Mouse (Mus musculus) gastrocnemius, postnatal 10 days (tissue): ENCODE results near the gene Clpp. TPM values are rescaled to one million over a fixed set of nuclear protein-coding genes. Genes with fewer than 3 reads are reported as not detected.

Source experiments
- DNase-seq: peaks from one replicate; pipeline ENCODE4 v3.0.0; 2021; ENCODE audit warnings: mixed read lengths
- long read RNA-seq, 2 experiments: library from polyadenylated mRNA; stranded (forward); transcript quantifications; one replicate each; pipeline ENCODE4 v2.0.0; 2021
- total RNA-seq, 2 experiments: library from RNA; stranded (reverse); gene quantifications; 2 replicates each; pipeline ENCODE4 v1.2.3; 2021

Gene Clpp
- 10 to 100 TPM; 32.7 to 34.9 TPM for total RNA-seq
- long read RNA-seq, experiment 1, transcript Clpp-201 (6 exons, 983 nt): major isoform, 29 of 33 reads
- long read RNA-seq, experiment 1, partial matches to known transcripts: 3 of 33 reads
- long read RNA-seq, experiment 1, other reads (novel, unspliced or antisense): 0 of 33 reads
- long read RNA-seq, experiment 2, transcript Clpp-201 (6 exons, 983 nt): major isoform, 43 of 45 reads
- long read RNA-seq, experiment 2, partial matches to known transcripts: 0 of 45 reads
- long read RNA-seq, experiment 2, other reads (novel, unspliced or antisense): 2 of 45 reads

GRCm38 (mm10) chr17:56990115-56990746, at the start of gene Clpp:
TSS of gene Clpp (plus strand) at chr17:56990305.
- DNase-seq: peak; percentile 86

DNA sequence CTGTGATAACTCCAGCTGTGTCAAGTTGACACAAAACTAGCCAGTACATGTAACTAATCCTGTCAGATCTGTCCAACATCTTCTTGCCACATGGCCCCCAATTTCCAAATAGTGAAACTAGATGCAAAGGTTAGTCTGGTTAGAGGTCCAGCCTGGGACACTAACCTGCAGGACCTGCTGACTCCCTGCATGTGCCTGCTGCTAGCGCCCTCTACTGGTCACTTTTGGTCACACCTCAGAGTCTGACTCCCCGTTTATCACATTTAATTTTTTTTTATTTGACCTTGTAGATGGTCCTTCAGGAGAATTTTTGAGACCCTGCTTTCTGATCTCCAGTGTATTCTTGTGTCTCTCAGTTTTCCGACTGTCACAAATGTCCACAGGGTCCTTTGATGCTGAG, 39.2 kb upstream of the Clpp start:
- DNase-seq: peak; percentile 66

DNA sequence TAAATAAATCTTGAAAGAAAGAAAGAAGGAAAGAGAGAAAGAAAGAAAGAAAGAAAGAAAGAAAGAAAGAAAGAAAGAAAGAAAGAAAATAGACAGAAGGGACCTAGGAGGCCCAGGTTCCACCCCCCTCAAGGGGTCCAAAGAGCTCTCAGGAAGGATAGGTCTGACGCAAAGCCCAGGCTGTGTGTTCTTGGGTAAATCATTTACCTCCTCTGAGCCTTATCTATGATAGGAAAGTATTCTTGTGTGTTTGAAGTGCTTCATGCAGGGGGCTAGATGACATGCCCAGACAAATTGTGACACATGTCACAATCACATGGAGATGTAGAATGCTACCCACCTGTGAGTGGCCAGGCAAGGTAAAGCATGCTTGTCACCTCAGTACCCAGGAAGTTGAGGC, 37.5 kb upstream of the Clpp start:
- DNase-seq: no peak

DNA sequence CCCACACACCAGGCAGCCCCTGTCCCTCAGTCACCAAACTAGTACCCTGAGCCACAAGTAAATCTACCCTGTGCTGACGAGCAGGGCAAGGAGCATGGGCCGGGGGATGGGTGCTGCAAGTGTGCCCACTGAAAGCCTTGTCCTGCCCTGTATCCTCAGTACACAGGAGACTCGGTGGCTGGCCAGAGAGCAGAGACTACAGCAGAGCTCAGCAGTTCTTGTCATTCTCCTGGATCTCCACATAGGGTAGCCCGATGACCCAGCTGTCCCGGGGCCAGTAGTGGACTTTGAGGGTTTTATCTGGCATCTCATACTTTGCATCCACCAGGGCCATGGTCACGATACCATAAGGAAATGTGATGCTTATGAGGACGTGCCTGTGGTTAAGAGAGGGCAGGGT, 35.2 kb upstream of the Clpp start:
- no peak for DNase-seq

DNA sequence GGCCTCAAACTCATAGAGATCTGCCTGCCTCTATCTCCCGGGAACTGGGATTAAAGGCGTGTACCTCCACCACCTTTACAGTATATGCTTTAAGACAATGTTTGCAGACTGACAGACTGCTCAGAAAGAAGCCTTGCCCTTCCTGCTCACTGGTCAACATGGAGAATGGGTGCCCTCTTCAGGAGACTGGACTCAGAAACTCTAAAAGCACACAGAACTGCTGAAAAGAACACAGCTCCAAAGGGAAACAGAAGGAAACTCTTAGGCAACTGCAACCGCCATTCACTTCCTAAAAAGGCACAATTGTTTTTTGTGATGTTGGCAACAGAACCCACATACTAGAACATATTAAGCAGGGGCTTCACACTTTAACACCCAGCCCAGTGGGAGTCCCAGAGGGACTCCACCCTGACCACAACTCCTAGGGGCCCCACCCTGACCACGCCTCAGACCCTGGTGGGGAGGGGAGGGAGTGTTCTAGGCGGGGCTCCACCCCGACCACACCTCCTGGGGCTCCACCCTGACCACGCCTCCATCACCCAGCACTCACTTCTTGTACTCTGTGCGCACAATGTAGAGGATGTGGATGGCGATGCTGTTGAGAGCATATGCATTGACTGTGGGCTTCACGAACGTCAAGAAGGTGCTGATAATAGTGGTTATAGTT, 32.2 kb upstream of the Clpp start:
- DNase-seq: no peak

- no peak for DNase-seq
These were observed 31.4 kb upstream of the Clpp start for GRCm38 (mm10) chr17:56958667-56959066.

- DNase-seq: no peak
These were observed 28.2 kb upstream of the Clpp start for GRCm38 (mm10) chr17:56961880-56962279.

DNA sequence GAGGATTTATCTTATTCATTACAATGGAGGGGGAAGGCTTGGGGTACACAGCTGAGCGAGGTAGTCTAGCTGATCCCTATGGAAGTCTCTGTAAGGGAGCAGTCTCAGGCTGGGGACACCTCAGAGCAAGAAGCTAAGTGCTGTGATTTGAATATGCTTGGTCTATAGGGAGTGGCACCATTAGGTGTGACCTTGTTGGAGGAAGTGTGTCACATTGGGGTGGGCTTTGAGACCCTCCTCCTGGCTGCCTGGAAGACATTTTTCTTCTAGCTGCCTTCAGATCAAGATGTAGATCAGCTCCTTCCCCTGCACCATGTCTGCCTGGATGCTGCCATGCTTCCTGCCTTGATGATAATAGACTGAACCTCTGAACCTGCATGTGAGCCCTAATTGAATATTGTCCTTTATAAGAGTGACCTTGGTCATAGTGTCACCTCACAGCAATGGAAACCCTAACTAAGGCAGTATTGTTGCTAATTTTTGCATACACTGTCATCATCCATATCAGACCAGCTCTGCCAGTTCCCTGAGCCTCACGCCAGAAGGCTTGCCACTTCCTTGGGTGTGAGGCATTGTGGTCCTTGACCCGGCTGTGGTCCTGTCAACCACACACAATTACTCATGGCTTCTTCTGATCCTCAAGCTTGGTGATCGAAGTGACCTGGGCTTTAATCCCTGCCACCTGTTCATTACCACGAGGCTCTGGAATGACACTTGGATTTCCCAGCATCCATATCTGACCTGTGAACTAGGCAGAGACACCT, 27.3 kb upstream of the Clpp start:
- no peak for DNase-seq

GRCm38 (mm10) chr17:56963646-56964045, 26.5 kb upstream of the Clpp start:
- no peak for DNase-seq

- no peak for DNase-seq
These were observed 20.8 kb upstream of the Clpp start for GRCm38 (mm10) chr17:56969321-56969720.

GRCm38 (mm10) chr17:56970081-56970480, 20.0 kb upstream of the Clpp start:
- peak; percentile 0 for DNase-seq

DNA sequence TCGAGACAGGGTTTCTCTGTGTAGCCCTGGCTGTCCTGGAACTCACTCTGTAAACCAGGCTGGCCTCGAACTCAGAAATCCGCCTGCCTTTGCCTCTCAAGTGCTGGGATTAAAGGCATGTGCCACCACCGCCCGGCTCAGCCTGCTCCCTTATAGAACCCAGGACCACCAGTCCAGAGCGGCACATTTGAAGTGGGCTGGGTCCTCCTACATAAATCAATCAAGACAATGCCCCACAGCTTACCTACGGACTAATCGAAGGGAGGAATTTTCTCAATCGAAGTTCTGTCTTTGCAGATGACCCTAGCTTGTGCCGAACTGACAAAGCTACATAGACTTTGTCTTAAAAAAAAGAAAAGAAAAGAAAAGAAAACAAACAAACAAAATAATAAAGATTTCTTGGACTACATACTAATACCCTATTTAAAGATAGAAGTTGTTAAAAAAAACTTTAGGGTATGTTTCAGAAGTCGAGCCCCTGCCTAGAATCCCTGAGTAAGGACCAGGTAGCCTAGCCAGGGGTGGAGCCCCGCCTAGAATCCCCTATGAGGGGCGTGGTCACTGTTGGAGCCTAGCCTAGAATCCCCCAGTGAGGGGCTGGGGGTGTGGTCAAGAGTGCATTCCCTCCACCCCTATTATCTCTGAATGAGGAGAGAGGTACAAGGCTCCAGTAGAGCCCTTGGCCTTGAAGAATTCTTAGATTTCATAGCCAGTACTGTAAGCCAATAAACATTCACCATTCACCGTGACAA, 16.0 kb upstream of the Clpp start:
- no peak for DNase-seq

DNA sequence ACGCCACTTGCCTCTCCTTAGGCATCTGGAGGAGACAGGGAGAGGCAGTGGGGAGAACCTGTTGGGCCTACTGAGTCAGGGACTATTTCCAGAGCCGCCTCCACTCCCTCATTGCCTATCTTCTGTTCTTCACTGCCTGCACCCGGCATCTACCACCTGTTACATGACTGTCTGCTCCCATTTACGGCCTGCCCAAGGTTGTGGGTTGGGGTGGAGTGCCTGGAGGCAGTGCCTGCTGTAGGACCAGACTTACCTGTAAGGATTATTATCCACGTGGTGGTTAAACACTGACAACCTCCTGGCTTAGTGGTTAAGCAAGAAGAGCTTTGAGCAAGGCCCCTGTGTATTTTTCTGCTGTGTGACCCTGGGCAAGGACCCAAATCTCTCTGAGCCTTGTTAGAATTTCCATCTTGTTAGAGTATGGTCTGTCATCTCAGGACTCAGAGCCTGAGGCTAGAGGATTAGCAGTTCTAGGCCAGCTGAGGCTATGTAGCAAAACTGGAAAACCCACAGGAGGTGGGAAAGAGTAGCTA, 15.3 kb upstream of the Clpp start:
- no peak for DNase-seq

- DNase-seq: no peak
These were observed 14.7 kb upstream of the Clpp start for GRCm38 (mm10) chr17:56975391-56975790.

- no peak for DNase-seq
These were observed 13.3 kb upstream of the Clpp start for GRCm38 (mm10) chr17:56976531-56977390.

DNA sequence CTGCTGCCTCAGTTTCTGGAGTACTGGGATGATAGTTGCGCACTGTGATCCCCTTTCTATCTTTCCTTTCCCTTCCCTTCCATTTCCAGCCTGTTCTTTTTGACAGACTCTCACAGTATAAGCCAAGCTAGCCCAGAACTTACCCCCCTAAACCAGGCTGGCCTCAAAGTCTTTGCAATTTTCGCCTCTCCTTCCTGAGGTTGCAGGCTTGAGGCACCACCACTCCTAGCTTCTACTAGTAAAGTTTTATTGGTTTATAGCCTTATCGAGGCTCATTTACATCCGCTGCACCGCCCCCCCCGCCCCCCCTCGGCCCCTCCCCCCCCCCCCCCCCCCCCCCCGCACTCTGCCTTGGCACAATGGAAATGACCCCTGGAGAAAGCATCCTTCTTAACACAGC, 10.6 kb upstream of the Clpp start:
- DNase-seq: no peak

DNA sequence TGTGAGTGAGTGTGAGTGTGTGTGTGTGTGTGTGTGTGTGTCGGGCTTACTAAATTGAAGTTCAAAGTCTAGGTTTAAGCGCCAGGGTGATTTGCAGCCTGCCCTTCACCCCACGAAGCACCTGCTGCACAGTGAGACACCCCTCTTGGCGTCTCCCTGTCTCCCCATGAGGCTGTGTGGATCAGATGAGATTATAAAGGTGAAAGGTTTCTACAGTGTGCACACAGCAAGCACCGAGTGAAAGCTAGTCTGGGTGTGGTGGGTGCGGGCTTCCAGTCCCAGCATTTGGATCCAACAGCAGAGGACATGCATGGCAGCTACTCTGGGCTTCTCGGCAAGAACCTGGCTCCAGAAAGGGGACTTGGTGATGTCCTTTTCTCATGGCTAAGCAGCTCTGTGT, 9.1 kb upstream of the Clpp start:
- DNase-seq: no peak

DNA sequence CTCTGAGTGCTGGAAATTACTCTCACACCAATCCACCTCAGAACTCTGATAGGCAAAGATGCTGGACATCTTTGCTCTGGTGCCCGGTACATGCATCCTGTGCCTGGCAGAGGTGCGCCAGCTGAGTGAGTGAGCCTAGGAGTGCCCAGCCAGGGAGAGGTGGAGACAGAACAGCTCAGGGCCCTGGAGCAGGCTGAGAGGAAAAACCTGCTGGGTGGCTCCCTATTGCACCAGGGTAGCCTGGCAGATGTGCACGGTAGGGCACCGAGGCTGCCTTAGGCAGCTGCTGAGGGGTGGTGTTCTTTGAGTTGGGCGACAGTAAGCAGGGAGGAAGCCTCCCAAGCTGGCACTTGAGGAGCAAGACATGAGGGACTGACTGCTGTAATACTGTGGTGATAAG, 8.1 kb upstream of the Clpp start, which contains the start of gene Acer1:
TSS of gene Acer1 (minus strand) at position 114 of the 400 bp plus-strand sequence.
- no peak for DNase-seq

DNA sequence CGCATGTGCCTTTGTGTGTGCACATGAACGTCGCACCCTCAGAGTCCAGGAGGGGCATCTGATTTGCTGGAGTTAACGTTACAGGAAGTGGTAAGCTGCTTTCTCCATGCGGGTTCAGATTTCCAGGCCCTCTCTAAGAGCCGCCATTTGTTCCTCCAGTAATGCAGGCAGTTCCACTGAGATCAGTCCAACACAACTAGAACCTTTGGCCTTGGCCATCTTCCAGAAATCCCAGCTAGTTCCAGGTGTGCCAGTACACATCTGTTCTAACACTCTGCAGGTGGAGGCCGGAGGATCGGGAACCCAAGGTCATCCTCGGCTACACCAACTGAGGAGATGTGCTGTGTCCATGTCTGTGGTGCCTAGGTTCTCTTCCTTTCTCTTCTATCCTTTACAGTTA, 5.2 kb upstream of the Clpp start:
- DNase-seq: no peak

- DNase-seq: no peak
These were observed 4.4 kb upstream of the Clpp start for GRCm38 (mm10) chr17:56985656-56986055.
